Mouse (Mus musculus) forebrain, embryonic 11.5 days (tissue): ENCODE data around the gene Msh5. TPM values are rescaled to one million over a fixed set of nuclear protein-coding genes. Genes with fewer than 3 reads are reported as not detected.

Experiments used
- ATAC-seq: fragments of 200-750 bp; cut with Nextera tagmentation; replicated peaks from 2 replicates; pipeline ENCODE4 v1.8.0; 2017; ENCODE audit warnings: moderate TSS enrichment; ENCODE audit not compliant: low FRiP score
- DNase-seq: peaks from one replicate; pipeline ENCODE4 v3.0.0-alpha.2; 2017; ENCODE audit warnings: low spot score
- H3K27ac ChIP-seq: fragments of 300-500 bp; sonication (generic); 2 replicates; pipeline ENCODE4 v1.5.1; 2014; ENCODE audit warnings: low read depth, low read length
- H3K27me3 ChIP-seq: fragments of 300-500 bp; sonication (generic); 2 replicates; pipeline ENCODE4 v1.6.1; 2014; ENCODE audit warnings: mild to moderate bottlenecking, low read length, mixed read lengths; ENCODE audit not compliant: control insufficient read depth, insufficient read depth
- H3K36me3 ChIP-seq: fragments of 300-500 bp; sonication (generic); 2 replicates; pipeline ENCODE4 v1.6.1; 2014; ENCODE audit warnings: mild to moderate bottlenecking, low read length, moderate library complexity, mixed read lengths; ENCODE audit not compliant: control insufficient read depth, insufficient read depth
- H3K4me1 ChIP-seq: fragments of 300-500 bp; sonication (generic); replicated peaks from 2 replicates; pipeline ENCODE4 v1.6.1; 2014; ENCODE audit warnings: low read length, mixed read lengths; ENCODE audit not compliant: control insufficient read depth, insufficient read depth
- H3K4me2 ChIP-seq: fragments of 300-500 bp; sonication (generic); 2 replicates; pipeline ENCODE4 v1.6.1; 2014; ENCODE audit warnings: low read depth, mild to moderate bottlenecking, low read length, moderate library complexity, mixed read lengths; ENCODE audit not compliant: severe bottlenecking
- H3K4me3 ChIP-seq: fragments of 300-500 bp; sonication (generic); 2 replicates; pipeline ENCODE4 v1.5.1; 2014; ENCODE audit warnings: low read depth, low read length
- H3K9ac ChIP-seq: fragments of 300-500 bp; sonication (generic); 2 replicates; pipeline ENCODE4 v1.6.1; 2014; ENCODE audit warnings: low read length
- H3K9me3 ChIP-seq: fragments of 300-500 bp; sonication (generic); 2 replicates; pipeline ENCODE4 v1.6.1; 2016; ENCODE audit warnings: low read length, mixed read lengths; ENCODE audit not compliant: control insufficient read depth
- WGBS: fragments of 180-500 bp; shearing (Covaris S2); extraction: QIAGEN DNeasy Blood & Tissue Kit; methylation state at CpG from one replicate; pipeline ENCODE4 v1.1.7; 2014; 5-methylcytosine and 5-hydroxymethylcytosine counted together
- polyA plus RNA-seq: library from polyadenylated mRNA; unstranded; fragments of >200 nt; fragmentation: Nextera tagmentation; extraction: Ambion mirVana; gene quantifications from 2 replicates; pipeline ENCODE4 v1.2.1, GENCODE M21; 2014

Msh5 gene
- 5.8 and 7.9 TPM in 2 replicates for polyA plus RNA-seq

DNA sequence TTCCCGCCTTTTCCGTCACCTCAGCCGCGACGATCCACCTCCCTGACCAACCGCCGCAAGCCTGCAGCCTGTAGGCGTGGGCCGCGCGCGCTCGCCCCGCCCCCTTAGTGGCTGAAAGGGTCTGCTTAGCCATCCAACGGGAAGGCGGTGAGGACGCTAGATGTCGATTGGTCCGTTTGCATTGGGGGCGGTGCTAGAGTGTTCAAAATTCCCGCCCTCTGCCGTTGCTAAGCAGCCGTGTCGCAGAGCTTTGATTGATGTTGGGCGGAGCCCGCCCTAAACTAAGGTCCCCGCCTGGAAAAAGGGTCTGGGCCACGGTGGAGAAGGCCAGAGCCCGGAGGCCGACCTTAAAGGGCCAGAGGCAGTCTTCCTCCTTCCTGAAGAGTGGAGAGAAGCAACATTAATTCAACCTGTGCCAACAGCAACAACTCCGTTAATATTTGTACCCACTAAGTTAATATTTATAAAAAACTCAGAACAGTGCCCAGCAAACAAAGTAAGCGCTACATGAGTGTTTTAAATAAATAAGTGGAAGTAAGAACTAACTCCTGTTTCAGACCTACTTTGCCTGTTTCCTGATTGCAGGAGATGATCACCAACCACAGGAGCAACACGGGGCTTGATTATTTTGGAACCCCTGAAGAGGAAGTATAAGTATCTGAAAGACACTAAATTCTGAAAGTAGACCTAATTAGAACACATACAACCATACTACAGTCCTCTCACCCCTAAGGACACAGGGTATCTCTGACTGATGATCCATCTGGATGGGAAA lies at the start of gene Msh5:
TSS of gene Msh5 (minus strand) at position 65 of the 775 bp plus-strand sequence.
- H3K4me3 ChIP-seq = peak within 1 kb of the TSS; percentile 39
- ATAC-seq (peak; percentile 98), DNase-seq (peak; percentile 100)
- H3K9me3 ChIP-seq = no peaks in the 10 kb centered on the region
- 3% methylated on average over 33 of the region's 33 CpGs for WGBS
- peak within 1 kb of the TSS; percentile 93 for H3K9ac ChIP-seq
- H3K4me1 ChIP-seq = peaks cover 27% of the 10 kb centered on the region
- H3K36me3 ChIP-seq = no peaks in the 10 kb centered on the region
- peak within 1 kb of the TSS; percentile 89 for H3K4me2 ChIP-seq
- H3K27me3 ChIP-seq = no peaks in the 10 kb centered on the region
- H3K27ac ChIP-seq = peak within 1 kb of the TSS; percentile 62

DNA sequence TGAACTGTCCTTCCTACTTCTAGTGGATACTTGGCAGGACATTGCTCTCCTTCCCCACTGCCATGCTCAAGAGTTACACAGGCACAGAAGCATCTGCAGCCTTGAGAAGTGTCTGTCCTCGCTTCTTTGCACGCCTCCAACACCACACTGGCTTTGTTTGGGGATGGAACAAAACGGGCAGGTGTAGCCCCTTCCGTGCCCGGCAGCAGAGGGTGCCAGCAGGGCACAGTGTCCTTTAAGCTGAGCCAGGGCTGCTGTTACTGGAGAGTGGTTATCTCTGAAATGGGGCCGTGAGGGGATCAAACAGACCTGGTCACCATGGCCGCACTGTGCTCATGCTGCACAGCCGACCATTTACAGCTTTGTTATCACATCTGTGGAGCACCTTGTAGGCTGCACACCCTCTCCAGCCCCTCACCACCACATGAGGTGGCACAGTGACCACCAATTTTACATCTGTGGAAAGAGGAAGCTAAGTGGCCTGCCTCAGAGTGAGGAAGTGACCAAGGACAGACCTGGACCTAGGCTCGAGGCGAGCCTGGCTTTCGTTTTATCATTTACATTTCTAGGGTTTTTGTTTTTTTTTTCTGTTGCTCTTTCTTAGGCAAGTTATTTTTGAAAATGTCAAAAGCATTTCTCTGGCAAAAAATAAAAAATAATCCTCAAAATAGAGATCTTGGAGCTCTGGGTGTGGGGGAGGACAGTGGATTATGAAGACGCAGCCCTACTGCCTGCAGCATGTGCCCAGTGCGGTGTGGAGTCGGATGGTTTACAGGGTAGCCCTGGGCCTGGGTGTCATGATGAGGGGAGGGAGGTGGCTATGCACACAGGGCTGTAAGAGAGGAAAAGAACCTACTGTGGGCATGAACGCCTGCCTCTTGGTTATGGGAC lies 48.2 kb upstream of the Msh5 start:
- Histone ChIP-seq H3K4me1 (peaks cover 6% of the 10 kb centered on the region; the same call in 1 of the 2 replicates), H3K36me3 (no peaks in the 10 kb centered on the region; the same call in 1 of the 2 replicates), H3K27me3 (no peaks in the 10 kb centered on the region), H3K27ac (no peak overlapping the region), H3K9me3 (no peaks in the 10 kb centered on the region), H3K4me3 (no peak overlapping the region), H3K4me2 (no peak overlapping the region), H3K9ac (no peak overlapping the region)
- DNase-seq (no peak), ATAC-seq (no peak)
- WGBS = 91% methylated on average over 15 of the region's 15 CpGs

DNA sequence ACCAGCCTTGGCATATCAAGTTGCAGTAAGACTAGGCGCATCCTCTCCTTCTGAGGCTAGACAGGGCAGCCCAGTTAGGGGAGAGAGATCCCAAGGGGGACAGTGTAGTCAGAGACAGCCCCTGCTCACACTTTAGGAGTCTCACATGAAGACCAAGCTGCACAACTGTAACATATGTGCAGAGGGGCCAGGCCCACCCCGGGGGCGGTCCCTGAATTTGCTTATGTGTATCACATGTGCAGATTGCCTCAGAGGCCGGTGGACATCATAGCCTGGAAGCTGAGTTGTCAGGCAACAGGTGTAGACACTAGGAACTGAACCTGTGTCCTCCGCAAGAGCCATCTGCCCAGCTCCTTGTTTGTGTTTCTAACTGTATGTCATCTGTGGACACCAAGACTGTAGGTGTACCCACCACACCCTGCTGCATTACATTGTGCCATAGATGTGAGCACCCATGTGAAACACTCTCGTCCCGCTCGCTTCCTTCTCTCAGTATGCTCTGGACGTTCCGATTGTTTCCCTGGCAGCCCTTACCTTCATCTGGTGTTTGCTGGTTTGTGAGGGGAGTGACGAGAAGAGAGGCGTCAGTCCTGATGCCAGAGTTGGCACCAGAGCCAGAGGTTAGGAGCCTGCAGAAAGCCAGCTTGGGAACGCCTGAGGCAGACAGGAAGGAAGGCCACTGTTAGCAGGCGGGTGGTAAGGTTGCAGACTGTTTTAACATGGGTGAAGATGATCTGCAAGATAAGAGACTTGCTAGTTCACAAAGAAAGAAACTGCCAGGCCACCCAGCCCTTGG lies 46.1 kb upstream of the Msh5 start:
- 90% methylated on average over 14 of the region's 14 CpGs for WGBS
- no peak overlapping the region for H3K4me2 ChIP-seq
- no peaks in the 10 kb centered on the region for H3K9me3 ChIP-seq
- peaks cover 6% of the 10 kb centered on the region; the same call in 1 of the 2 replicates for H3K4me1 ChIP-seq
- no peak overlapping the region for H3K9ac ChIP-seq
- H3K27ac ChIP-seq = no peak overlapping the region
- H3K36me3 ChIP-seq = no peaks in the 10 kb centered on the region; the same call in 1 of the 2 replicates
- ATAC-seq = no peak
- no peak overlapping the region for H3K4me3 ChIP-seq
- H3K27me3 ChIP-seq = no peaks in the 10 kb centered on the region
- no peak for DNase-seq

DNA sequence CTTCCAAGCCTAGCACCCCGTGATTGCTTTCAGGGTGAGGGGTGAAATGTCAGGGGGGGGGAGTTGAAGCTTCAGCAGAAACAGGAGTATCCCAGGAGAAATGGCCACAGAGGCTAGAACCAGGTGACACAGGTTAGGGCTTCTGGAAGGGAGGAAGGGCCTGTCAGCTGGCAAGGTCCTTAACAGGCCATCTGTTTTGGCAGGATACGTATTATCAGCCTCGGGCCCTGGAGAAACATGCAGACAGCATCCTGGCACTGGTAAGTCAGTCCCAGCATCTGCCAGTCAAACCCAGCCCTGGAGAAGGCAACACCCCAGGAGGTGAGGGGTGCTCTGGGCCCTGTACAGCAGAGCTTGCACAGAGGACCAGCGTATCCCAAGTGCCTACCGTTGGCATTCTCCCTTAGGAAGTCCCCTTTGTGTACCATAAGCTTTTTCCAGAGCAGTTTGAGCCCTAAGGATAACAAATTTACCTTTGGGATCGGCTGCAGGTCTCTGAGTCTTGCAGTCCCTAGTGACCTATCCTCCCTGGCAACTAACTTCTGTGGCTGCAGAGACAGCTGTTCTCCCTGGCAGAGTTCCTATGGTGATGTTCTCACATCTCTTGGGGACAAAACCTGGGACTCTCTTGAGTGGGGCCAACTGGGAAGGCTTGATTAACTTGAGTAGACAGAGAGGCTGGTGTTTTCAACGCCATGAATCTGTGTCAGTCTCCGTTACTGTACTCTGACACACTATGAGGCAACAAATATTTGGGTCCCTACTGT lies 43.8 kb upstream of the Msh5 start:
- no peak overlapping the region for H3K27ac ChIP-seq
- peaks cover 6% of the 10 kb centered on the region; the same call in 1 of the 2 replicates for H3K4me1 ChIP-seq
- peak overlapping the region; percentile 60 for H3K4me3 ChIP-seq
- 80% methylated on average over 8 of the region's 8 CpGs for WGBS
- no peaks in the 10 kb centered on the region for H3K9me3 ChIP-seq
- no peak for ATAC-seq
- H3K36me3 ChIP-seq = no peaks in the 10 kb centered on the region; the same call in 1 of the 2 replicates
- H3K4me2 ChIP-seq = peak overlapping the region; percentile 67
- no peaks in the 10 kb centered on the region for H3K27me3 ChIP-seq
- peak overlapping the region; percentile 90 for H3K9ac ChIP-seq
- DNase-seq = no peak

DNA sequence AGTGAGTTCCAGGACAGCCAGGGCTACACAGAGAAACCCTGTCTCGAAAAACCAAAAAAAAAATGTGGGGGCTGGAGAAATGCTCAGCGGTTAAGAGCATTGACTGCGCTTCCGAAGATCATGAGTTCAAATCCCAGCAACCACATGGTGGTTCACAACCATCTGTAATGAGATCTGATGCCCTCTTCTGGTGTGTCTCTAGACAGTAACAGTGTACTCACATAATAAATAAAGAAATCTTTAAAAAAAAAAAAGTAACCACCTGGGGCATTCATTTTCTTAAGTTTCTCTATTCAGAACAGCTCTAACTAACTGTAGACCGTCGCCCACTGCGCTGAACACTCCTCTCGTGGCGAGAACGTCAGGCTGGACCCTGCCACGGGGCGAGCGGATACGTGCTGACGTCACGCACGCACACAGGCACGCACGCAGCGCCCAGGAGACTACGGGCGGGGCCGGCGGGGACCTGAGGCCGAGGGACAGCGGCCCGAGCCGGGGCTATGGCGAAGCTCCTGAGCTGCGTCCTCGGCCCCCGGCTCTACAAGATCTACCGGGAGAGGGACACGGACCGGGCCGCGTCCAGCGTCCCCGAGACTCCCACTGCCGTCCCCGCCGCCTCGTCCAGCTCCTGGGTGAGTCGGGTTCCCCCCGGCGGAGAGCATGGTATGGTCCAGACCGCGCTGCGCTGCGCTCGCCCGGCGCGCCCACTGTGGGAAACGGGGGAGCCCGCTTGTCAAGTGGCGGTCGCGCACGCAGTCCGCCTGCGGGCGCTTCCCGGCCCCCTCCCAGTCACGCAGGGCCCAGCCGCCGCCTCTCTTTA lies 42.5 kb upstream of the Msh5 start, which contains the start of gene Abhd16a:
TSS of gene Abhd16a (plus strand) at position 439 of the 820 bp plus-strand sequence.
- H3K4me3 ChIP-seq = peak within 1 kb of the TSS; percentile 60
- no peaks in the 10 kb centered on the region for H3K9me3 ChIP-seq
- 3% methylated on average over 63 of the region's 67 CpGs for WGBS
- peak; percentile 98 for ATAC-seq
- peaks cover 6% of the 10 kb centered on the region; the same call in 1 of the 2 replicates for H3K4me1 ChIP-seq
- no peaks in the 10 kb centered on the region for H3K27me3 ChIP-seq
- H3K27ac ChIP-seq = peak within 1 kb of the TSS; percentile 93
- peak within 1 kb of the TSS; percentile 90 for H3K9ac ChIP-seq
- H3K4me2 ChIP-seq = peak within 1 kb of the TSS; percentile 67
- no peaks in the 10 kb centered on the region; the same call in 1 of the 2 replicates for H3K36me3 ChIP-seq
- DNase-seq = peak; percentile 96

DNA sequence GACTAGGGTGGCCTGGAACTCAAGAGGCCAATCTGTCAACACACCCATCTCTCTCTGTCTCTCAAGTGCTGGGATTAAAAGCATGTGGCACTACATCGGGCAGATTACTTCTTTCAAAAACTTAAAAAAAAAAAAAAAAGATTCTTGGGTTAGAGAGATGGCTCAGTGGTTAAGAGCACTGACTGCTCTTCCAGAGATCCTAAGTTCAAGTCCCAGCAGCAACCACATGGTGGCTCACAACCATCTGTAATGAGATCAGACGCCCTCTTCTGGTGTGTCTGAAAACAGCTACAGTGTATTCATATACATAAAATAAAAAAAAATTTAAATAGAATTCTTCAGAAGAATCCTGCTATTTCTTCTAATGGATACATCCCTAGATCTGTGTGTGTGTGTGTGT lies 41.6 kb upstream of the Msh5 start:
- H3K4me3 ChIP-seq = no peak overlapping the region
- 48% methylated on average over 2 of the region's 2 CpGs for WGBS
- no peak overlapping the region for H3K9ac ChIP-seq
- H3K4me2 ChIP-seq = no peak overlapping the region
- no peaks in the 10 kb centered on the region for H3K9me3 ChIP-seq
- H3K4me1 ChIP-seq = peaks cover 6% of the 10 kb centered on the region; the same call in 1 of the 2 replicates
- DNase-seq = no peak
- H3K27me3 ChIP-seq = no peaks in the 10 kb centered on the region
- H3K36me3 ChIP-seq = no peaks in the 10 kb centered on the region; the same call in 1 of the 2 replicates
- ATAC-seq = no peak
- no peak overlapping the region for H3K27ac ChIP-seq

DNA sequence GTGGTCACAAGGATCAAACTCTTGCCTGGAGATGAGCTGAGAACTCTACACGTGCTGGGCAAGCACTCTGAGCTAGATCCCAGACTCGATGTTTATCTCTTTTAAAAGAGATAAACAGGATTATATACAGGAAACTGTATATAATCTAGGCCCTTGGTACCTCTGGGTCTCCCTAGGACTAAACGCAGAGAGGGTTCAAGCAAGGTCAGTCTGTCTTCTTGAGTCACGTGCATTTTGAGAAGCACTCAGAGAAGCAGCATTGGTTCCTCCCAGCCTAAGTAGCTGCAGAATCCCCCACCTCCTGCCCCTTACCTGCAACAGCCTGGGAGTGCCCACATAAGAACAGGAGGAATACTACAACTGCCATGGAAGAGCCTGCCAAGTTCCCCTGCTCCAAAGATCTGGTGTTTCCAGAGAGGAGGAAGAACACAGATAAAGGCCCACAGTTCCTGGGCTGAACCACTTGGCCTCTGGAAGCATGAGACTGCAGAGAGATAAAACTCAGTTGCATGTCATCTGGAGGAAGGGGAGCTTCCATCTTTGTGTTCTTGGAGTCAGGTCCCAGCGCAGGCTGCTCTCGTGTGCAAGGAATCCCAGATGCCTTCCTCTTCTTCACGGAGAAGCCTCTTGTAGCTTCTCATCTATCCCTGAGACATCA lies 38.8 kb upstream of the Msh5 start, which contains the start of gene Ly6g6f:
TSS of gene Ly6g6f (minus strand) at position 403 of the 658 bp plus-strand sequence.
- WGBS = 81% methylated on average over 7 of the region's 7 CpGs
- DNase-seq (no peak), ATAC-seq (no peak)
- no peak within 1 kb of the TSS for H3K9ac ChIP-seq
- no peak within 1 kb of the TSS for H3K4me2 ChIP-seq
- H3K27ac ChIP-seq = no peak within 1 kb of the TSS
- H3K4me3 ChIP-seq = no peak within 1 kb of the TSS
- H3K9me3 ChIP-seq = no peaks in the 10 kb centered on the region
- peaks cover 5% of the 10 kb centered on the region; the same call in 1 of the 2 replicates for H3K4me1 ChIP-seq
- no peaks in the 10 kb centered on the region for H3K36me3 ChIP-seq
- H3K27me3 ChIP-seq = no peaks in the 10 kb centered on the region
